9 mouse cellular contexts compared by ENCODE assay signal in genomic region chr12:9573682-9574081, GRCm38 (mm10). TPM values are rescaled to one million over a fixed set of nuclear protein-coding genes. Genes with fewer than 3 reads are reported as not detected.
A peak's percentile ranks its signal among the peaks of the same experiment; 100 is the strongest.
DNase-seq lines count a peak whose midpoint lies in the region; ATAC-seq and TF ChIP-seq lines count a peak whose summit lies in the region.
"Had no signal": no experiment of that assay in that cellular context is flagged by ENCODE, and none has a peak within 500 bp of the region (broad histone marks: within the 10 kb centered on the region; RNA-seq: fewer than 3 reads in every experiment).

No protein-coding gene starts in this region.

- H3K9ac ChIP-seq in lung, embryonic 14.5 days = peak overlapping the region; percentile 60
- H3K9ac ChIP-seq in heart, postnatal 0 days (replicated peaks; ENCODE audit: low read depth, low read length) = no peak overlapping the region
- no peak overlapping the region for H3K9ac ChIP-seq in liver, embryonic 13.5 days
- H3K9ac ChIP-seq in stomach, embryonic 15.5 days = no peak overlapping the region

- TF ChIP-seq CTCF in lung, embryonic 14.5 days (IDR thresholded peaks at IDR 0.05; ENCODE audit: low read depth) = no peak
- TF ChIP-seq CTCF in heart, postnatal 0 days (IDR thresholded peaks at IDR 0.05; ENCODE audit: low read depth) = no peak

- H3K27me3 ChIP-seq in lung, embryonic 14.5 days (ENCODE audit: insufficient read depth, low read length) = peaks cover 24% of the 10 kb centered on the region
- H3K27me3 ChIP-seq in heart, postnatal 0 days (ENCODE audit: control insufficient read depth, insufficient read depth, low read length) = peaks cover 85% of the 10 kb centered on the region
- peaks cover 86% of the 10 kb centered on the region for H3K27me3 ChIP-seq in liver, embryonic 13.5 days
- peaks cover 34% of the 10 kb centered on the region for H3K27me3 ChIP-seq in stomach, embryonic 15.5 days (replicated peaks)

- DNase-seq in lung, embryonic 14.5 days = peak; percentile 55
- DNase-seq in lung, postnatal 14 days = no peak
- no peak for DNase-seq in heart, postnatal 0 days (ENCODE audit: low spot score)
- no peak for DNase-seq in liver, embryonic 13.5 days
- DNase-seq in ovary, postnatal 36 days (ENCODE audit: low spot score) = no peak
- DNase-seq: right cerebral cortex, postnatal 14 days had no signal

- ATAC-seq in lung, embryonic 14.5 days (ENCODE audit: insufficient read depth) = peak; percentile 18; the same call in 1 of the 2 replicates
- ATAC-seq in heart, postnatal 0 days (ENCODE audit: insufficient read depth, low read depth) = no peak
- no peak for ATAC-seq in liver, embryonic 13.5 days (ENCODE audit: low read depth)
- ATAC-seq in stomach, embryonic 15.5 days (ENCODE audit: insufficient read depth, low FRiP score, low read depth) = no peak
- ATAC-seq in megakaryocyte, adult 5-6 weeks (ENCODE audit: poor library complexity, severe bottlenecking) = no peak

- H3K27ac ChIP-seq in lung, embryonic 14.5 days (ENCODE audit: low read depth) = no peak overlapping the region
- H3K27ac ChIP-seq in heart, postnatal 0 days (ENCODE audit: low read depth) = no peak overlapping the region; the same call in 1 of the 2 replicates
- no peak overlapping the region for H3K27ac ChIP-seq in liver, embryonic 13.5 days
- no peak overlapping the region for H3K27ac ChIP-seq in stomach, embryonic 15.5 days

- H3K36me3 ChIP-seq in lung, embryonic 14.5 days (ENCODE audit: insufficient read depth) = no peaks in the 10 kb centered on the region
- no peaks in the 10 kb centered on the region for H3K36me3 ChIP-seq in heart, postnatal 0 days (replicated peaks; ENCODE audit: control insufficient read depth, insufficient read depth, low read length)
- no peaks in the 10 kb centered on the region for H3K36me3 ChIP-seq in liver, embryonic 13.5 days
- no peaks in the 10 kb centered on the region for H3K36me3 ChIP-seq in stomach, embryonic 15.5 days

- peaks cover 22% of the 10 kb centered on the region for H3K4me1 ChIP-seq in lung, embryonic 14.5 days (ENCODE audit: insufficient read depth)
- H3K4me1 ChIP-seq in heart, postnatal 0 days (ENCODE audit: control insufficient read depth, insufficient read depth) = no peaks in the 10 kb centered on the region
- H3K4me1 ChIP-seq in liver, embryonic 13.5 days (replicated peaks) = no peaks in the 10 kb centered on the region
- peaks cover 12% of the 10 kb centered on the region for H3K4me1 ChIP-seq in stomach, embryonic 15.5 days

- H3K4me3 ChIP-seq in lung, embryonic 14.5 days (ENCODE audit: low read depth, low read length) = peak overlapping the region; percentile 46
- H3K4me3 ChIP-seq in heart, postnatal 0 days (ENCODE audit: low read depth, low read length) = peak overlapping the region; percentile 53
- 0 out of 2 replicates have a peak overlapping the region, but pooled peaks have one; percentile 38 for H3K4me3 ChIP-seq in liver, embryonic 13.5 days (replicated peaks)
- H3K4me3 ChIP-seq in stomach, embryonic 15.5 days (replicated peaks) = peak overlapping the region; percentile 55

- peak overlapping the region; percentile 58 for H3K4me2 ChIP-seq in lung, embryonic 14.5 days
- peak overlapping the region; percentile 74 for H3K4me2 ChIP-seq in heart, postnatal 0 days (ENCODE audit: low read depth, low read length)
- peak overlapping the region; percentile 54 for H3K4me2 ChIP-seq in liver, embryonic 13.5 days
- H3K4me2 ChIP-seq in stomach, embryonic 15.5 days = peak overlapping the region; percentile 67

- H3K9me3 ChIP-seq in lung, embryonic 14.5 days (ENCODE audit: low read depth, low read length) = no peaks in the 10 kb centered on the region
- H3K9me3 ChIP-seq in heart, postnatal 0 days (replicated peaks; ENCODE audit: control insufficient read depth, low read length) = no peaks in the 10 kb centered on the region
- no peaks in the 10 kb centered on the region for H3K9me3 ChIP-seq in liver, embryonic 13.5 days (replicated peaks)
- H3K9me3 ChIP-seq in stomach, embryonic 15.5 days = no peaks in the 10 kb centered on the region

- 9% methylated on average over 12 of the region's 12 CpGs for WGBS in lung, embryonic 14.5 days
- 4% methylated on average over 12 of the region's 12 CpGs for WGBS in heart, postnatal 0 days
- 3% methylated on average over 12 of the region's 12 CpGs for WGBS in liver, embryonic 13.5 days (ENCODE audit: insufficient replicate concordance)
- 10% methylated on average over 12 of the region's 12 CpGs for WGBS in stomach, embryonic 15.5 days

- no peak for TF ChIP-seq EP300 in heart, postnatal 0 days (IDR thresholded peaks at IDR 0.05; ENCODE audit: low read depth)

RNA-seq across cellular contexts. Expression of gene Osr1, which starts 3.8 kb away (rescaled TPM):
- polyA plus RNA-seq in lung, embryonic 14.5 days (2014; fragmentation: Nextera tagmentation; extraction: Ambion mirVana) = 23.3 and 28.5 TPM in 2 replicates
- total RNA-seq in heart, postnatal 0 days (2014; rRNA removed; ENCODE audit: low replicate concordance) = 18.7 and 28.1 TPM in 2 replicates
- polyA plus RNA-seq in heart, postnatal 0 days (2015; fragmentation: Nextera tagmentation; extraction: Ambion mirVana) = 3.1 and 5.1 TPM in 2 replicates
- 0.74 and 0.82 TPM in 2 replicates for polyA plus RNA-seq in liver, embryonic 13.5 days (2015; fragmentation: Nextera tagmentation; extraction: Ambion mirVana)
- polyA plus RNA-seq in stomach, embryonic 15.5 days (2015; fragmentation: Nextera tagmentation; extraction: Ambion mirVana) = 45.5 and 47.2 TPM in 2 replicates
- not detected in 2 replicates for total RNA-seq in megakaryocyte, adult 5-6 weeks (2015)
- total RNA-seq in megakaryocyte, adult 5-6 weeks (2017) = not detected in 2 replicates
- total RNA-seq: liver, adult 2 months had no signal
- polyA plus RNA-seq: liver, adult 2 months had no signal
